Mouse (Mus musculus): ENCODE results near the gene Pde7b. TPM values are rescaled to one million over a fixed set of nuclear protein-coding genes. Genes with fewer than 3 reads are reported as not detected.

The Pde7b gene
- polyA plus RNA-seq, 1 experiment = 9.5 TPM

DNA sequence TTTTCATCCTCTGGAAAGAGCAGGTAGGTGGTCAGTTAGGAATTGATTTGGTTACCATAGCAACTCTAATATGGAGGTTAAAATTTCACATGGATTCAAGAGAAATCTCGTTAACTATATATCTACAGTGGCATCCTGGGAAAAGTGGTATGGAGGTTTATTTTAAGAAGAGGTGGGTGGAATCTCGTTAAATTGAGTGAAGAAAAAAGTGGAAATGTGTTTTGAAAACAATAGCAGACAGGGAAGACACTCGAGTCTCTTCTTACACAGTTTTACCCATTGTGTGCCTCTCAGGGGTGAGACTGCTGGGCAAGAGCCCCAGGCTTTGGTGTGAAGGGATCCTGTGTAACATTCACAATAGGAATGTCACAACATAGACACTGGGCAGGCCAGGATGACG lies 56.3 kb downstream of the Pde7b start:
- Histone ChIP-seq H3K4me3 (ENCODE audit: insufficient read depth, low read depth, low read length) (no peak overlapping the region), H3K4me1 (ENCODE audit: control insufficient read depth, insufficient read depth, low read length) (no peaks in the 10 kb centered on the region), H3K27me3 (replicated peaks; ENCODE audit: control insufficient read depth, insufficient read depth, low read length) (no peaks in the 10 kb centered on the region), H3K36me3 (ENCODE audit: control insufficient read depth, insufficient read depth, low read length) (no peaks in the 10 kb centered on the region), H3K27ac (ENCODE audit: insufficient read depth, low read depth, low read length) (no peak overlapping the region)
- TF ChIP-seq POLR2A (IDR thresholded peaks at IDR 0.05; ENCODE audit: low read depth, low read length) (no peak), CTCF (conservative IDR thresholded peaks at IDR 0.05; ENCODE audit: insufficient read depth, insufficient read length, low read depth, low read length) (no peak)
- no peak for DNase-seq
- WGBS = 76% methylated on average over 4 of the region's 4 CpGs

DNA sequence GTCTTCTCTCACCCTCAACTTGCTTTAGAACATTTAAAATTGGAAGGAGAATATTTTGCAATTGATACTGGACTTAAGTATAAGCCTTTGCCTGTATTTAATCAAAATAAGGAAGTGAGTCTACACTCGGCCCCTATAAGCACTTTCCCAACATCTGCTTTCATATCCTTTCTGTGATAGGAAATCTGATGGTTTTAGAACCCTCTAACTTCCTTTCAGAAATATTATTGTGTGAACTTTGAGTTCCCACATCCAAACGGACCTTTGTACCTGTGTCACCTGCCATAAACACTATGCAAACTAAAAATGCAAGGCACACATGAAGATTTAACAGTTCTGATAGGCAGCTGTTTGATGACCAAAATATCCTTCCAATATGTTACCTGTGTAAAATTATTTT lies 58.2 kb downstream of the Pde7b start:
- no peak overlapping the region for H3K4me3 ChIP-seq (ENCODE audit: insufficient read depth, low read depth, low read length)
- no peaks in the 10 kb centered on the region for H3K36me3 ChIP-seq (ENCODE audit: control insufficient read depth, insufficient read depth, low read length)
- no peaks in the 10 kb centered on the region for H3K4me1 ChIP-seq (ENCODE audit: control insufficient read depth, insufficient read depth, low read length)
- 52% methylated on average over 2 of the region's 2 CpGs for WGBS
- no peak overlapping the region for H3K27ac ChIP-seq (ENCODE audit: insufficient read depth, low read depth, low read length)
- TF ChIP-seq CTCF (conservative IDR thresholded peaks at IDR 0.05; ENCODE audit: insufficient read depth, insufficient read length, low read depth, low read length) = no peak
- no peak for TF ChIP-seq POLR2A (IDR thresholded peaks at IDR 0.05; ENCODE audit: low read depth, low read length)
- DNase-seq = no peak
- no peaks in the 10 kb centered on the region for H3K27me3 ChIP-seq (replicated peaks; ENCODE audit: control insufficient read depth, insufficient read depth, low read length)

DNA sequence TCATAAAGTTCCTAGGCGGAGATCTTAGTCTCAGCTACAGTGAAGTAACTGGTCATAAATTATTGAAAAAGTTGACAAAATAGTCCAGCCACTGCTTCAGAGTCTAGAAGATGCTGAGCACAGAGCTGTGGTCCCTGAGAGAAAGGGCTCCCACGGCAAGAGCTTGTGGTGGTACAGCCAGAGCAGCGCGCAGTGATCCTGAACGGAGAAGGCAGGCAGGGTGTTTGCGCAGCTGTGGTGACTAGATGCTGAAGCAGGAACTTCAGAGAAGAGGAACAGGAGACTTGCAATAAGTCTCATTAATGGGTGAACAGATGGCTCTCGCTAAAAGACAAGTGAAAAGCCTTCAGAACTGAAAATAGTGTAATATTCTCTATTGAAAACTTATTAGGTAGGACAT lies 61.9 kb downstream of the Pde7b start:
- peak; percentile 50 for DNase-seq
- peak overlapping the region; percentile 5; the same call in 1 of the 2 replicates for H3K27ac ChIP-seq (ENCODE audit: insufficient read depth, low read depth, low read length)
- no peak overlapping the region for H3K4me3 ChIP-seq (ENCODE audit: insufficient read depth, low read depth, low read length)
- no peaks in the 10 kb centered on the region for H3K27me3 ChIP-seq (replicated peaks; ENCODE audit: control insufficient read depth, insufficient read depth, low read length)
- no peak for TF ChIP-seq POLR2A (IDR thresholded peaks at IDR 0.05; ENCODE audit: low read depth, low read length)
- TF ChIP-seq CTCF (conservative IDR thresholded peaks at IDR 0.05; ENCODE audit: insufficient read depth, insufficient read length, low read depth, low read length) = no peak
- H3K4me1 ChIP-seq (ENCODE audit: control insufficient read depth, insufficient read depth, low read length) = no peaks in the 10 kb centered on the region
- WGBS = 39% methylated on average over 7 of the region's 7 CpGs
- H3K36me3 ChIP-seq (ENCODE audit: control insufficient read depth, insufficient read depth, low read length) = no peaks in the 10 kb centered on the region

DNA sequence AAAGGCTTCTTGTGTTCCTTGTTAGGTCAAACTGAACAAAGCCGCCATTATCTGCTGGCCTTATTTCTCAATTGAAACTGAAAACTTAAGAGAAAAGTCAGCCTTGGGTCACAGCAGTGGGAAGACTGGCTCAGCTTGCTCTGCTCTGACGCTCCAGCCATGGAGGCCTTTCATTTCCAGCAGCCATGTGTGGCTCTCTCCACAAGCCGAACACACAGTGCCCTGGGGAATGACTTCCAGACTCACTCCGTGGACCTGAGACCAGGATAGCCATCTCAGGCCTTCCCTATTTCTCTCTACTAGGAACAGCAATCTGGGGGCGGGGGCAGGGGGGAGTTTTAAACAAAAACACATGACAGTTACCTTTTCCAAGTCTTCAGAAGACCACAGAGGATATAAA lies 63.2 kb downstream of the Pde7b start:
- no peak for DNase-seq
- TF ChIP-seq POLR2A (IDR thresholded peaks at IDR 0.05; ENCODE audit: low read depth, low read length) (no peak), CTCF (conservative IDR thresholded peaks at IDR 0.05; ENCODE audit: insufficient read depth, insufficient read length, low read depth, low read length) (no peak)
- Histone ChIP-seq H3K27ac (ENCODE audit: insufficient read depth, low read depth, low read length) (no peak overlapping the region), H3K4me3 (ENCODE audit: insufficient read depth, low read depth, low read length) (no peak overlapping the region), H3K36me3 (ENCODE audit: control insufficient read depth, insufficient read depth, low read length) (no peaks in the 10 kb centered on the region), H3K4me1 (ENCODE audit: control insufficient read depth, insufficient read depth, low read length) (no peaks in the 10 kb centered on the region), H3K27me3 (replicated peaks; ENCODE audit: control insufficient read depth, insufficient read depth, low read length) (no peaks in the 10 kb centered on the region)
- 80% methylated on average over 5 of the region's 5 CpGs for WGBS

DNA sequence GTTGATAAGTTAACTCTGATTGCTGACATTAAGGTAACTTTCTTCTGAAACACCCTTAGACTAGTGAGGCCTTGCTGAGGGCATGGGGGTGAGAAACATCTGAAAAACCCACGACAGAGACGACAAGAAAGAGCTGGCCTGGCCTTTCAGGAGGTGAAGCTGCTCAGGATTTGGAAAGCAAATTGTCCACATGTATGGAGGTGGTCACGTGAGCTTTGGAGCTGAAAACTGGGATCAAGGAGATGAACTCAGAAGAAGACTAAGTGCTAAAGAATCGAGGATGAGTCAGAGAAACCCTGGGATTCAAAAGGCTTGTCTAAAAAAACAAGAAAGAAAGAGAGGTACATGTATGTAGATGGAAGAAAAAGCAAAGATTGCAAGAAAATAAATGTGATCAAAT lies 65.2 kb downstream of the Pde7b start:
- no peak for DNase-seq
- Histone ChIP-seq H3K27me3 (replicated peaks; ENCODE audit: control insufficient read depth, insufficient read depth, low read length) (no peaks in the 10 kb centered on the region), H3K36me3 (ENCODE audit: control insufficient read depth, insufficient read depth, low read length) (no peaks in the 10 kb centered on the region), H3K27ac (ENCODE audit: insufficient read depth, low read depth, low read length) (no peak overlapping the region), H3K4me3 (ENCODE audit: insufficient read depth, low read depth, low read length) (no peak overlapping the region), H3K4me1 (ENCODE audit: control insufficient read depth, insufficient read depth, low read length) (no peaks in the 10 kb centered on the region)
- TF ChIP-seq CTCF (conservative IDR thresholded peaks at IDR 0.05; ENCODE audit: insufficient read depth, insufficient read length, low read depth, low read length) = no peak
- TF ChIP-seq POLR2A (IDR thresholded peaks at IDR 0.05; ENCODE audit: low read depth, low read length) = no peak
- 85% methylated on average over 4 of the region's 4 CpGs for WGBS

DNA sequence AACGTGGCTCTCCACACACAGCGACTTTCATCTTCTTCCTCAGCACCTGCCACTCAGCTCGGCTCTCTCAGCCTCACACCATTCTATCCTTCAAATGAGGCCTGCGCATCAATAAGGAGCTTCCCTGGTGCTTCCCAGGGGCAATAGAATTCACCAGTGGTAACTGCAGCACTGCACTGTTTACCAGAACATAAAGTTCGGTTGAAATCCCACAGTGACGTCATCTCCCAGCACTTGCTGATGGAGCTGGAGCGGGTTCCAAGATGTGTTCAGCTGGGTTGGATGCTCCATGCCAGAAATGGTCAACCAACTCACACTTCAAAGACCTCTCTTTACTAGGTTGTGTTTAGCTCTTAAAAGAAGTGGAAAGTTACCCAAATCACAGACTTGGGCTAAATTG lies 65.6 kb downstream of the Pde7b start:
- TF ChIP-seq CTCF (conservative IDR thresholded peaks at IDR 0.05; ENCODE audit: insufficient read depth, insufficient read length, low read depth, low read length) (no peak), POLR2A (IDR thresholded peaks at IDR 0.05; ENCODE audit: low read depth, low read length) (no peak)
- Histone ChIP-seq H3K27me3 (replicated peaks; ENCODE audit: control insufficient read depth, insufficient read depth, low read length) (no peaks in the 10 kb centered on the region), H3K4me1 (ENCODE audit: control insufficient read depth, insufficient read depth, low read length) (no peaks in the 10 kb centered on the region), H3K36me3 (ENCODE audit: control insufficient read depth, insufficient read depth, low read length) (no peaks in the 10 kb centered on the region), H3K4me3 (ENCODE audit: insufficient read depth, low read depth, low read length) (no peak overlapping the region), H3K27ac (ENCODE audit: insufficient read depth, low read depth, low read length) (no peak overlapping the region)
- WGBS = 88% methylated on average over 7 of the region's 7 CpGs
- DNase-seq = no peak

DNA sequence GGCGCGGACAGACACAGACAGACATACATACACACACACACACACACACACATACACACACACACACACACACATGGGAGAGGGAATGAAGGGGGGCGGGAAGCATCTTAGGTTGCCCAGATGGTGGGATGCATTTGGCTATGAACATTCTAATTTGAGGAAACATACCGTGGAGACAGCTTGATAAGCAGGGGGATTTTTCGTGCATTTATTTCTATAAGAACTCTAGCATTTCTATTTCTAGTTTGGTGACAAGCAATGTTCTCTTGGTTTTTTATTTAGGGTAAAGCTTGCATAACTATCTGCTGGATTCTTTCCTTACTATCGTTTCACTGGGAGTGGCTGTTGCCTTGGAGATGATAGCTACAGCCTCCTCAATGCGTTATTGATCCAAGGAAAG lies 66.2 kb downstream of the Pde7b start:
- DNase-seq = no peak
- 93% methylated on average over 7 of the region's 7 CpGs for WGBS
- no peaks in the 10 kb centered on the region for H3K36me3 ChIP-seq (ENCODE audit: control insufficient read depth, insufficient read depth, low read length)
- H3K4me3 ChIP-seq (ENCODE audit: insufficient read depth, low read depth, low read length) = no peak overlapping the region
- H3K27ac ChIP-seq (ENCODE audit: insufficient read depth, low read depth, low read length) = no peak overlapping the region
- TF ChIP-seq POLR2A (IDR thresholded peaks at IDR 0.05; ENCODE audit: low read depth, low read length) (no peak), CTCF (conservative IDR thresholded peaks at IDR 0.05; ENCODE audit: insufficient read depth, insufficient read length, low read depth, low read length) (no peak)
- no peaks in the 10 kb centered on the region for H3K27me3 ChIP-seq (replicated peaks; ENCODE audit: control insufficient read depth, insufficient read depth, low read length)
- no peaks in the 10 kb centered on the region for H3K4me1 ChIP-seq (ENCODE audit: control insufficient read depth, insufficient read depth, low read length)
